Mouse (Mus musculus) left cerebral cortex, postnatal 4 days (tissue): ENCODE data around the gene Timp2. TPM values are rescaled to one million over a fixed set of nuclear protein-coding genes. Genes with fewer than 3 reads are reported as not detected.
A peak's percentile ranks its signal among the peaks of the same experiment; 100 is the strongest.
"Not testable (repeated sequence)": the region's sequence is repeated elsewhere in the genome, so short reads cannot be mapped to it uniquely, and the experiment has no call there.

Experiments used
- DNase-seq: peaks from one replicate; pipeline ENCODE4 v3.0.0-alpha.2; 2022
- intact Hi-C: fragments of 180-260 bp; cut with DNase I; formaldehyde crosslinking; loops from one replicate; pipeline ENCODE4 v1.15.1; 2025
- total RNA-seq, 2 experiments: library from RNA; stranded (reverse); gene quantifications; 2 replicates each; pipeline ENCODE4 v1.2.3; 2021

The Timp2 gene
- total RNA-seq, 2 experiments from 2014 or later: 273 to 295 TPM

DNA sequence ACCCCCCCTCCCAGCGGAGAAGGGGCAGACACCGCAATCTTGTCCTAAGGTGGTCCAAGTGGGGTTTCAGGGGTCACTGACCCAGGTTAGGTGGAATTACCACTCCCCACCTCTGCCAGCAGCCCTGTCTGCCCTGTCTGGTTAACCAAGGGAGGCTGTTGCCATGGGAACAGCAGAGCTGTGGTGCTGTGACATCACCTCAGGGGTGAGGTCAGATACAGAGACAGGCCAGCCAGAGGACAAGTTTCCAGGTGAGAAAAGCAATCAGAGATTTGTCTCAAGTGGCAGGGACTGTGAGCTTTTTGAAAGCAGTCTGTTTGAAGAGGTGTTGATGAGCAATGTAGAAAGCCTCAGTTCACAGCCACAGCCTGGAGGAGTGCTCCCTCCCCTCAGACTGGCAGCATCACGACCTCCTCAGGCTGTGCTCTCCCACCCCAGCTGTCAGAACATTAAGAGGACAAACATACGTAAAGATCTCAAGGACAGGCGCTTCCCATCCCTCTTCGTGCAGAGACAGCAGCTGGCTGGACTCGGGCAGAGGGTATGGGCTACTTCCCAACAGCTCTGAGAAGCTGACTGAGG, 13.0 kb downstream of the Timp2 start, which contains the start of gene Cep295nl:
Gene Cep295nl, minus strand, starts transcription at position 101 of the 582 bp plus-strand sequence.
- peak; percentile 42 for DNase-seq
- intact Hi-C loops: no loop called here

GRCm38 (mm10) chr11:118337491-118338168, 17.9 kb downstream of the Timp2 start:
- no peak for DNase-seq
- intact Hi-C loops: no loop called here

DNA sequence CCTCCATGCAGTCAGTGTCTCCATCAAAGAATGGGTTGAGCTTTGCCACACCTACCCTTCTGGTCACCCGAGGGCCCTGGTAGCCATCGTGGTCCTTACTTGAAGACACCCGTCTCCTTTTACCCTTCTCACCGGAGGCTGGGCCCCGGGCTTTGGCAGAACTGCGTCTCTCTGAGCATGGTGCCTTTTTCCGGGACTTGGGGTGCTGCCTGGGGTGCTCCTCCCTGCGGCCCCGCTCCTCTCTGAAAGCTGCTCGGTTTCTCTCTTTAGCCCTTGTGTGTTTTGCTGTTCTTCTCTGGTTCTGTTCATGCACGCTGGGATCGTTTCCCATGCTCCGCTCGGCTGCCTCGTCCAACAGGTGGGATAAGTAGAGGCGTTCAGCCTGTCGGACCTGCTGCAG, 22.1 kb downstream of the Timp2 start:
- intact Hi-C loops: no loop called here
- no peak for DNase-seq

DNA sequence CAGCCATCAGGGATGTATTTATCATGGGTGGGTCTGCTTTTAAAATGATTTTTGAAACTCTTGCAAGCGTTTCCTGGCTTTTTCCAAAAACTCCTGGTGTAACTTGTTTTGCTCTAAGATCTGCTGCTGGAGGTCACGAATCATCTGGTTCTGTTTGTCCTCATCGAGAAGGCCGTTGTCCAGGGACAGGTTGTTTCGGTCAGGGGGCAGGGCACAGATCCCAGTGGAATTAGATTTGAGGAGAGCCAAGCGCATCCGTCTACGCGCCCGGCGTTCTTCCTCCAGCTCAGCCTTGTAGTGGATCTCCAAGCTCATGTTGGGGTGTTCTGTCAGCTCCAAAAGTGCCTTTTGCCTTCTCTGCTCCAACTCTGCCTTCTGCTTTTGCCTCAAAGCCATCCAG, 23.2 kb downstream of the Timp2 start:
- no peak for DNase-seq
- intact Hi-C loops: no loop called here

DNA sequence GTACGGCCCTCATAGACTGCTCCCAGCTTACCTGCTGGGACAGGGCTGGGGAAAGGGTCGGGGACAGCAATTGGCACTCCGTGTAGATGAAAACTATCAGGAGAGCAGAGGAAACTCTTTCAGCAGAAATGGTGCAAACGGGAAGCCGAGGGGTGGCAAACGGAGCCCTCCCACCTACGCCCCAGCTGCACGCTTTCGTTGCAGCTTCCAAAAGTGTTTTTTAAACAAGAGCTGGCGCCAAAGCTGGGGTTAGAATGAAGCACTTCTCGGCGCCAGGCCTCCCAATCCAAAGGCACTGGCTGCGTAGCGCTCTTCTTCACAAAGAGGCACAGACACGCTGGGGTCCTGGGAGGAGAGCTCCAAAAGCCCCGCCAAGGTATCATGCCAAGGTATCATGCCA, 24.8 kb downstream of the Timp2 start:
- intact Hi-C loops: no loop called here
- DNase-seq: no peak

DNA sequence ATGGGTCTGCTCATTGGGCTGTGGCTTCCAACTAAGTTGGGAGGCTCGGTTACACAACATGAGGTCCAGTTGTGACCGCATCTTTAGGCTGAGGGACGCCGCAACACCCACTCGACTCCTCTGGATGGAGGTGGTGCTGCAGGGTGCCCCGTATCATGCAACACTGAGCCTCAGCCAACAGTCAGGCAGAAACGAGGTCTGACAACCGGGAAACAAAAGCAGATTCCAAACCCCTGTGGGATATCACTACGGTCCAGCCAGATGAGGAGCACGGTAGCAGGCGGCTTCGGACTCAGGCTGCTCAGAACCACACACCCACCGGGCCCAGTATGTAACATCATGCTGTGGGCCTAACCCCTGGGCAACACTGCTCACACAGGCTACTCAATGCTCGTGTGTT, 25.2 kb downstream of the Timp2 start:
- no peak for DNase-seq
- intact Hi-C loops: no loop called here

DNA sequence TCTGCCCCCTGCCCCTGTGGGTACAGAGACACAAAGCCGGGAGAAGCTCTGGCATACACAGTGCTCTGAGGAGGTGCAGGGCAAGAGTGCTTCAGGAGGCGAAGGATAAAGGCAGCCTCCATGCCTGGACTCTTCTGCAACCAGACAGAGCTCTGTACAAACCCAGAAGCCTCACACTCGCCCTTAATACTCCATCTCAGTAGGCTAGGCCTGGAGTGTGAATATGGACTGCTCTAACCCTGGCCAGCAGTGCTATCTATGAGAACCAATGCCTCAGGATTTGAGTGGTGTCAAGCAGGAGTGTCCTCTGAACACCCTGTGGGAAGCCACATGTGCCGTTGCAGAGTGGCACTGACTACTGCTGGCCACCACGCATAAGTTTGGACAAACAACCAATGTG, 26.6 kb downstream of the Timp2 start:
- DNase-seq: no peak
- intact Hi-C loops: no loop called here

- no peak for DNase-seq
- intact Hi-C loops: no loop called here
Measured at GRCm38 (mm10) chr11:118328511-118328910, 27.0 kb downstream of the Timp2 start.

GRCm38 (mm10) chr11:118326991-118327971, 28.3 kb downstream of the Timp2 start:
- DNase-seq: peak; percentile 96
- intact Hi-C loops: no loop called here

GRCm38 (mm10) chr11:118326491-118326890, 29.0 kb downstream of the Timp2 start:
- intact Hi-C loops: no loop called here
- no peak for DNase-seq

- intact Hi-C loops: no loop called here
- DNase-seq: no peak
Measured at GRCm38 (mm10) chr11:118324541-118324940, 31.0 kb downstream of the Timp2 start.

- no peak for DNase-seq
- intact Hi-C loops: no loop called here
Measured at GRCm38 (mm10) chr11:118323974-118324373, 31.6 kb downstream of the Timp2 start.

GRCm38 (mm10) chr11:118322647-118323046, 32.9 kb downstream of the Timp2 start:
- no peak for DNase-seq
- intact Hi-C loops: no loop called here

DNA sequence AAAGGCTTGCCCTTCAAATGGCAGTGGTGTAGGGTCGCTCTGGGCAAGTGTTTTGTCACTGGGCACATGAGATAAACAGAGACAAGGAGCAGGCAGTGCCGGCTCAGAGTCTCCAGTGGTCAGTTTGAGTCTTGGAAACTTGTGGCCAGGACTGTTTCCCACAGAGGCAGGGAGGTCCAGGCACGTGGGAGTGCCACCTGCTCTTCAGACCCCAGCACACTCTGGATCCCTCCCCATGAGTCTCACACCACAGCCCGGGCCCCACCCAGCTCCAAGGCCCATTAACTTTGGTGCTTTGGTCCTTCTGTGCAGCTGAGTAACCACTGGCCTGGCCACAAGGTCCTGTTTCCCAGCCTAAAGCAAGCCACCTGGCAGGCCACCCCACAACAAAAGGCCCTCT, 33.6 kb downstream of the Timp2 start:
- no peak for DNase-seq
- intact Hi-C loops: no loop called here

DNA sequence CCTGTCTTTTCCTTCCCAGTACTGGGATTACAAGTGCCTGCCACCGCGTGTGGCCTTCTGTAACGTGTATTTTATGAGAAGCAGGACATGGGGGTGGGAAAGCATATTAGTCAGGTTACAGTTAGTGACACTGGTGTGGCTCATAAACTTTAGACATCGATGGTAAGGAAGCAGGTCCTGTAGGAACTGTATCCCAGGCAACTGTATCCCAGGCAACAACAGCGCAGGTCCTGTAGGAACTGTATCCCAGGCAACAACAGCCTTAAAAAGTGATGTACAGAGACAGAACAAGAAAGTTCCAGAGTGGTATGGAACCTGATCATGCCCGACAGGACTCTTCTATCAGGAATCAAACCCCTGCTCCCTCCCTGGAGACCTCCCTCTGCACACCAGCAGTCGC, 34.0 kb downstream of the Timp2 start:
- intact Hi-C loops: no loop called here
- no peak for DNase-seq

DNA sequence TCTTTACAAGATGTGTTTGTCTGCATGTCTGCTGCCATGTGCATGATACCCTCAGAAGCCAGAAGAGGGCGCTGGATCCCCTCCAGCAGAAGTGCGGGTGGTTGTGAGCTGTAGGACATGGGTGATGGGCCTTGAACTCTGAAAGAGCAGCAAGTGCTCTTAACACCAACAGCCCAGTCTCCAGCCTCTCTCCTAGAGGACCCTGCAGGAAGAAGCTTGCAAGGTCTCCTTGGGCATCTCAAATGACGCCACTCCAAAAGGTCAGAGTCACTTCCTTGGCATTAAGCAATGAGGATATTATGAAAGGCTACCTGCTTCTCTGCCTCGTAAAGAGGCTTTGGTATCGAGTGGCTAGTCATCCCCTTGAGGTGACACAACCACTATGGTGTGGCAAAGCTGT, 36.9 kb downstream of the Timp2 start:
- intact Hi-C loops: loop anchor here (5.0 kb wide), 1 partner anchor 34 kb away; no protein-coding TSS in a partner anchor
- DNase-seq: peak; percentile 53

DNA sequence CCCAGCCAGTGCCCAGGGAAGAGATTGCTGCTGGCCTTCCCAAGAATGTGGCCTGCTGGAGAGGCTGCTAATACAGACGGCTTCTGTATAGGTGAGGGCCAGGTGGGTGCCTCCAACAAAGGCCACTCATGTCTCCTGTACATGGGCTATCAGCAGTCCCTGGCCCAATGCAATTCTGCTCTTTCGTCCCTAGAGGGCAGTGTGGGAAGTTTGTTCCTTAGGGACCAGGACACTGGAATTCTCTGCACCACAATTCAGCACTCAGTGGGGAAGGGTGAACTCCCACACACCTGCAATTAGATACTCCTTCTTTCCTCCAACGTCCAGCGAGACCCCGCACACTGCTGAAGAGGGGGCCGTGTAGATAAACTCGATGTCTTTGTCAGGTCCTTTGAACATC, 38.4 kb downstream of the Timp2 start:
- peak; percentile 38 for DNase-seq
- intact Hi-C loops: loop anchor here (5.0 kb wide), 1 partner anchor 35 kb away; no protein-coding TSS in a partner anchor

- intact Hi-C loops: loop anchor here (5.0 kb wide), 1 partner anchor 36 kb away; no protein-coding TSS in a partner anchor
- no peak for DNase-seq
Measured at GRCm38 (mm10) chr11:118316231-118316806, 39.2 kb downstream of the Timp2 start.

GRCm38 (mm10) chr11:118312132-118312723, 43.3 kb downstream of the Timp2 start:
- intact Hi-C loops: no loop called here
- DNase-seq: no peak

GRCm38 (mm10) chr11:118307962-118308361, 47.6 kb downstream of the Timp2 start:
- intact Hi-C loops, DNase-seq: not testable (repeated sequence)
